Mouse (Mus musculus) layer of hippocampus, postnatal 25 days (tissue): ENCODE results near the gene Taf6. TPM values are rescaled to one million over a fixed set of nuclear protein-coding genes. Genes with fewer than 3 reads are reported as not detected.

Source experiments
- DNase-seq, 2 experiments: peaks; one replicate each; pipeline ENCODE4 v3.0.0; 2022; ENCODE audit warnings: mixed read lengths in 2 of 2, low spot score in 1 of 2; ENCODE audit errors: extremely low spot score in 1 of 2
- microRNA-seq, 2 experiments: library from miRNA; unstranded; fragments of <30 nt; microRNA quantifications; one replicate each; pipeline ENCODE4 v1.2.0; 2021
- total RNA-seq, 2 experiments: library from RNA; stranded (reverse); gene quantifications; 2 replicates each; pipeline ENCODE4 v1.2.3; 2021

The Taf6 gene
- total RNA-seq, 2 experiments from 2014 or later = 40.5 to 42.7 TPM

- DNase-seq = no peak
These were observed 14.0 kb downstream of the Taf6 start for GRCm38 (mm10) chr5:138173217-138173616.

- peak; percentile 92 to 96 for DNase-seq
These were observed 15.4 kb downstream of the Taf6 start, which contains the start of the genes Ap4m1 and Mcm7 for GRCm38 (mm10) chr5:138171695-138172491. Ap4m1 (plus strand) TSS chr5:138172002. Mcm7 (minus strand) TSS chr5:138172422.

- peak; percentile 94 for DNase-seq
These were observed 16.2 kb downstream of the Taf6 start for GRCm38 (mm10) chr5:138170936-138171561.

GRCm38 (mm10) chr5:138165594-138165993, 21.7 kb downstream of the Taf6 start:
- no peak for DNase-seq

- no peak for DNase-seq
These were observed 23.6 kb downstream of the Taf6 start for GRCm38 (mm10) chr5:138163610-138164009.

- no peak for DNase-seq
These were observed 24.2 kb downstream of the Taf6 start for GRCm38 (mm10) chr5:138163046-138163445.

- peak; percentile 91 to 95 for DNase-seq
These were observed 26.2 kb downstream of the Taf6 start, which contains the start of gene Cops6 for GRCm38 (mm10) chr5:138160842-138161665. Cops6 (plus strand) TSS chr5:138161071.

- no peak for DNase-seq
These were observed 27.0 kb downstream of the Taf6 start for GRCm38 (mm10) chr5:138160224-138160762.

- DNase-seq = peak; percentile 74 to 75
These were observed 31.7 kb downstream of the Taf6 start, which contains the start of gene Zfp113 for GRCm38 (mm10) chr5:138155443-138155976. Zfp113 (minus strand) TSS chr5:138155744.

GRCm38 (mm10) chr5:138154390-138154789, 32.9 kb downstream of the Taf6 start:
- no peak for DNase-seq

GRCm38 (mm10) chr5:138138585-138138984, 48.7 kb downstream of the Taf6 start:
- no peak for DNase-seq

- DNase-seq = peak in 1 of 2 experiments; percentile 38
These were observed 49.2 kb downstream of the Taf6 start for GRCm38 (mm10) chr5:138137935-138138549.

- no peak for DNase-seq
These were observed 50.0 kb downstream of the Taf6 start for GRCm38 (mm10) chr5:138137257-138137656.

GRCm38 (mm10) chr5:138132425-138133064, 54.7 kb downstream of the Taf6 start:
- DNase-seq = no peak

Small RNA genes lying within 50 kb of the gene (microRNA-seq; reads per million reads assigned to microRNA genes)
- gene Mir106b = 504 to 581 reads per million in 2 experiments
- 53.5 to 81.4 reads per million in 2 experiments for gene Mir25
- gene Mir93 = 1,955 to 2,146 reads per million in 2 experiments

Other genes with a start within 250 kb of the Taf6 start
- gene Gjc3, start 224.4 kb downstream of the Taf6 start, total RNA-seq = 10 to 100 TPM; 28.5 to 31.3 TPM
- not detected for gene Azgp1, start 205.9 kb downstream of the Taf6 start, total RNA-seq
- not detected for gene Smok3a, start 166.2 kb downstream of the Taf6 start, total RNA-seq
- not detected for gene Smok3b, start 166.0 kb downstream of the Taf6 start, total RNA-seq
- gene Smok3c, start 134.3 kb downstream of the Taf6 start, total RNA-seq = not detected
- 10 to 100 TPM; 40.4 to 43.3 TPM for gene Zkscan1, start 102.4 kb downstream of the Taf6 start, total RNA-seq
- gene Zscan21, start 70.5 kb downstream of the Taf6 start, total RNA-seq = 10 to 100 TPM; 14.1 to 16.7 TPM
- gene Zfp113, start 31.7 kb downstream of the Taf6 start, total RNA-seq = 10 to 100 TPM; 12.8 to 15.3 TPM
- 100 to 1,000 TPM; 136 to 143 TPM for gene Cops6, start 26.4 kb downstream of the Taf6 start, total RNA-seq
- gene Ap4m1, start 15.4 kb downstream of the Taf6 start, total RNA-seq = 10 to 100 TPM; 22.8 to 26.7 TPM
- gene Mcm7, start 15.0 kb downstream of the Taf6 start, total RNA-seq = 10 to 100 TPM; 18.3 to 19.3 TPM
- 10 to 100 TPM; 15.7 to 16.1 TPM for gene Cnpy4, start within 50 bp of the Taf6 start, total RNA-seq
- 10 to 100 TPM in 1 of 2 experiments, 1 to 10 TPM in 1; 9.1 to 10.1 TPM for gene Mblac1, start 6.9 kb upstream of the Taf6 start, total RNA-seq
- not detected for gene Nxpe5, start 38.4 kb upstream of the Taf6 start, total RNA-seq
- 10 to 100 TPM; 55.9 to 58.9 TPM for gene Lamtor4, start 68.0 kb upstream of the Taf6 start, total RNA-seq
- 10 to 100 TPM; 69.3 to 75.7 TPM for gene BC037034, start 76.6 kb upstream of the Taf6 start, total RNA-seq
- gene Gal3st4, start 85.4 kb upstream of the Taf6 start, total RNA-seq = 1 to 10 TPM; 2.3 to 3.1 TPM
- gene Gm43720, start 92.5 kb upstream of the Taf6 start, total RNA-seq = not detected
- gene Gpc2, start 92.6 kb upstream of the Taf6 start, total RNA-seq = 1 to 10 TPM; 3.3 to 4.8 TPM
- gene Stag3, start 92.8 kb upstream of the Taf6 start, total RNA-seq = 1 to 10 TPM; 1.3 to 1.4 TPM
- not detected for gene Pvrig, start 154.5 kb upstream of the Taf6 start, total RNA-seq